Mouse (Mus musculus) cortical plate, adult 2 months (tissue): ENCODE data around the gene Axin2.

Experiments
- CTCF ChIP-seq: fragments of 200-500 bp; IDR thresholded peaks from 2 replicates; pipeline ENCODE4 v1.5.1; 2011; ENCODE audit warnings: mild to moderate bottlenecking, control low read depth, low read length; ENCODE audit not compliant: insufficient read depth; ENCODE audit errors: extremely low read depth
- POLR2A ChIP-seq: fragments of 200-500 bp; IDR thresholded peaks from 2 replicates; pipeline ENCODE4 v1.6.1; 2011; ENCODE audit warnings: mild to moderate bottlenecking, low read length, control low read depth; ENCODE audit not compliant: insufficient read depth; ENCODE audit errors: extremely low read depth

- TF ChIP-seq CTCF: no peak
- TF ChIP-seq POLR2A: no peak
These were observed 19.2 kb upstream of the Axin2 start for GRCm38 (mm10) chr11:108900718-108901488.
